Mouse (Mus musculus) embryonic facial prominence, embryonic 14.5 days (tissue): ENCODE measurements around the gene Nop9. TPM values are rescaled to one million over a fixed set of nuclear protein-coding genes. Genes with fewer than 3 reads are reported as not detected.
A peak's percentile ranks its signal among the peaks of the same experiment; 100 is the strongest.

ENCODE experiments used
- ATAC-seq: fragments of 200-750 bp; cut with Nextera tagmentation; 2 replicates; pipeline ENCODE4 v1.8.0; 2017; ENCODE audit warnings: low read depth, moderate number of reproducible peaks, moderate TSS enrichment
- DNase-seq: peaks from one replicate; pipeline ENCODE4 v3.0.0-alpha.2; 2015; ENCODE audit warnings: low spot score
- H3K27ac ChIP-seq: fragments of 300-500 bp; sonication (generic); replicated peaks from 2 replicates; pipeline ENCODE4 v1.5.1; 2014; ENCODE audit warnings: low read depth, mild to moderate bottlenecking, low read length, moderate library complexity
- H3K27me3 ChIP-seq: fragments of 300-500 bp; sonication (generic); replicated peaks from 2 replicates; pipeline ENCODE4 v1.6.1; 2014; ENCODE audit warnings: low read length; ENCODE audit not compliant: control insufficient read depth, insufficient read depth
- H3K36me3 ChIP-seq: fragments of 300-500 bp; sonication (generic); 2 replicates; pipeline ENCODE4 v1.6.1; 2014; ENCODE audit warnings: low read length, mixed read lengths; ENCODE audit not compliant: control insufficient read depth, insufficient read depth
- H3K4me1 ChIP-seq: fragments of 300-500 bp; sonication (generic); 2 replicates; pipeline ENCODE4 v1.6.1; 2014; ENCODE audit warnings: antibody characterized with exemption, low read length; ENCODE audit not compliant: control insufficient read depth, insufficient read depth
- H3K4me2 ChIP-seq: fragments of 300-500 bp; sonication (generic); 2 replicates; pipeline ENCODE4 v1.6.1; 2014; ENCODE audit warnings: low read depth, mild to moderate bottlenecking, low read length, moderate library complexity, mixed read lengths
- H3K4me3 ChIP-seq: fragments of 300-500 bp; sonication (generic); 2 replicates; pipeline ENCODE4 v1.5.1; 2014; ENCODE audit warnings: low read depth, mild to moderate bottlenecking, low read length
- H3K9ac ChIP-seq: fragments of 300-500 bp; sonication (generic); 2 replicates; pipeline ENCODE4 v1.6.1; 2014; ENCODE audit warnings: low read depth, mild to moderate bottlenecking, low read length, moderate library complexity, mixed read lengths
- H3K9me3 ChIP-seq: fragments of 300-500 bp; sonication (generic); 2 replicates; pipeline ENCODE4 v1.6.1; 2016; ENCODE audit warnings: low read length; ENCODE audit not compliant: control insufficient read depth
- WGBS: fragments of 180-500 bp; shearing (Covaris S2); extraction: QIAGEN DNeasy Blood & Tissue Kit; methylation state at CpG from one replicate; pipeline ENCODE4 v1.1.7; 2014; 5-methylcytosine and 5-hydroxymethylcytosine counted together
- polyA plus RNA-seq: library from polyadenylated mRNA; unstranded; fragments of >200 nt; fragmentation: Nextera tagmentation; extraction: Ambion mirVana; gene quantifications from 2 replicates; pipeline ENCODE4 v1.2.1, GENCODE M21; 2014

Nop9 gene
- polyA plus RNA-seq, 1 experiment from 2014 or later = 32.6 TPM

- ATAC-seq = no peak
- WGBS = 78% methylated on average over 10 of the region's 10 CpGs
- Histone ChIP-seq H3K4me1 (no peaks in the 10 kb centered on the region), H3K36me3 (peaks cover 6% of the 10 kb centered on the region; the same call in 1 of the 2 replicates), H3K27ac (no peak overlapping the region), H3K9me3 (no peaks in the 10 kb centered on the region), H3K4me2 (no peak overlapping the region), H3K27me3 (no peaks in the 10 kb centered on the region), H3K4me3 (no peak overlapping the region), H3K9ac (no peak overlapping the region)
- no peak for DNase-seq
Observed at GRCm38 (mm10) chr14:55733889-55734288, 11.6 kb upstream of the Nop9 start.

GRCm38 (mm10) chr14:55734869-55735268 is 10.6 kb upstream of the Nop9 start:
- Histone ChIP-seq H3K4me1 (no peaks in the 10 kb centered on the region), H3K27me3 (no peaks in the 10 kb centered on the region), H3K9ac (no peak overlapping the region), H3K4me2 (no peak overlapping the region), H3K36me3 (peaks cover 16% of the 10 kb centered on the region), H3K27ac (no peak overlapping the region), H3K4me3 (no peak overlapping the region), H3K9me3 (no peaks in the 10 kb centered on the region)
- no peak for DNase-seq
- no peak for ATAC-seq
- 73% methylated on average over 7 of the region's 7 CpGs for WGBS

- Histone ChIP-seq H3K4me3 (no peak overlapping the region), H3K4me2 (no peak overlapping the region), H3K4me1 (no peaks in the 10 kb centered on the region), H3K27me3 (no peaks in the 10 kb centered on the region), H3K9ac (no peak overlapping the region), H3K36me3 (peaks cover 21% of the 10 kb centered on the region), H3K27ac (no peak overlapping the region), H3K9me3 (no peaks in the 10 kb centered on the region)
- WGBS = 66% methylated on average over 3 of the region's 3 CpGs
- no peak for ATAC-seq
- DNase-seq = no peak
Observed at GRCm38 (mm10) chr14:55735334-55735733, 10.2 kb upstream of the Nop9 start.

- Histone ChIP-seq H3K4me2 (no peak overlapping the region), H3K36me3 (peaks cover 25% of the 10 kb centered on the region), H3K27me3 (no peaks in the 10 kb centered on the region), H3K9ac (no peak overlapping the region), H3K27ac (no peak overlapping the region), H3K9me3 (no peaks in the 10 kb centered on the region), H3K4me1 (no peaks in the 10 kb centered on the region), H3K4me3 (no peak overlapping the region)
- 80% methylated on average over 4 of the region's 4 CpGs for WGBS
- no peak for DNase-seq
- ATAC-seq = no peak
Observed at GRCm38 (mm10) chr14:55735758-55736157, 9.7 kb upstream of the Nop9 start.

GRCm38 (mm10) chr14:55737086-55737687 is 8.3 kb upstream of the Nop9 start:
- Histone ChIP-seq H3K4me2 (no peak overlapping the region), H3K27me3 (no peaks in the 10 kb centered on the region), H3K4me3 (no peak overlapping the region), H3K9ac (no peak overlapping the region), H3K9me3 (no peaks in the 10 kb centered on the region), H3K27ac (no peak overlapping the region), H3K36me3 (peaks cover 38% of the 10 kb centered on the region), H3K4me1 (no peaks in the 10 kb centered on the region)
- DNase-seq = no peak
- no peak for ATAC-seq
- 83% methylated on average over 9 of the region's 9 CpGs for WGBS

GRCm38 (mm10) chr14:55743711-55744110 is 1.8 kb upstream of the Nop9 start:
- Histone ChIP-seq H3K9me3 (no peaks in the 10 kb centered on the region), H3K4me2 (peak overlapping the region; percentile 91), H3K27ac (no peak overlapping the region), H3K4me1 (peaks cover 12% of the 10 kb centered on the region), H3K4me3 (no peak overlapping the region), H3K36me3 (peaks cover 41% of the 10 kb centered on the region), H3K9ac (peak overlapping the region; percentile 49; the same call in 1 of the 2 replicates), H3K27me3 (no peaks in the 10 kb centered on the region)
- DNase-seq (peak; percentile 79), ATAC-seq (peak; percentile 77)
- 16% methylated on average over 10 of the region's 10 CpGs for WGBS

- Histone ChIP-seq H3K27ac (peak overlapping the region; percentile 53; the same call in 1 of the 2 replicates), H3K9me3 (no peaks in the 10 kb centered on the region), H3K9ac (peak overlapping the region; percentile 89), H3K4me3 (peak overlapping the region; percentile 92), H3K27me3 (no peaks in the 10 kb centered on the region), H3K36me3 (peaks cover 39% of the 10 kb centered on the region), H3K4me1 (peaks cover 12% of the 10 kb centered on the region), H3K4me2 (peak overlapping the region; percentile 91)
- DNase-seq (no peak), ATAC-seq (no peak)
- under 1% methylated on average over 31 of the region's 31 CpGs for WGBS
Observed at GRCm38 (mm10) chr14:55745861-55746237, 356 bp downstream of the Nop9 start.

GRCm38 (mm10) chr14:55747051-55747847 is 1.8 kb downstream of the Nop9 start:
- Histone ChIP-seq H3K9me3 (no peaks in the 10 kb centered on the region), H3K4me3 (peak overlapping the region; percentile 92), H3K27ac (no peak overlapping the region), H3K4me1 (peaks cover 12% of the 10 kb centered on the region), H3K36me3 (peaks cover 37% of the 10 kb centered on the region), H3K9ac (0 out of 2 replicates have a peak overlapping the region, but pooled peaks have one; percentile 37), H3K27me3 (no peaks in the 10 kb centered on the region), H3K4me2 (peak overlapping the region; percentile 91)
- DNase-seq (no peak), ATAC-seq (no peak)
- WGBS = 91% methylated on average over 10 of the region's 10 CpGs
